Mouse (Mus musculus) neural tube, embryonic 12.5 days (tissue): ENCODE measurements around the gene Gstp3. TPM values are rescaled to one million over a fixed set of nuclear protein-coding genes. Genes with fewer than 3 reads are reported as not detected.
A peak's percentile ranks its signal among the peaks of the same experiment; 100 is the strongest.
"Not testable (repeated sequence)": the region's sequence is repeated elsewhere in the genome, so short reads cannot be mapped to it uniquely, and the experiment has no call there.

ENCODE experiments used
- ATAC-seq: fragments of 200-750 bp; cut with Nextera tagmentation; 2 replicates; pipeline ENCODE4 v1.8.0; 2017; ENCODE audit warnings: low read depth, mild to moderate bottlenecking, moderate TSS enrichment, moderate library complexity; ENCODE audit not compliant: low FRiP score
- H3K27ac ChIP-seq: fragments of 300-500 bp; sonication (generic); 2 replicates; pipeline ENCODE4 v1.5.1; 2016
- H3K27me3 ChIP-seq: fragments of 300-500 bp; sonication (generic); replicated peaks from 2 replicates; pipeline ENCODE4 v1.6.1; 2016; ENCODE audit warnings: mild to moderate bottlenecking
- H3K36me3 ChIP-seq: fragments of 300-500 bp; sonication (generic); 2 replicates; pipeline ENCODE4 v1.6.1; 2016; ENCODE audit warnings: mild to moderate bottlenecking
- H3K4me1 ChIP-seq: fragments of 300-500 bp; sonication (generic); 2 replicates; pipeline ENCODE4 v1.6.1; 2016
- H3K4me2 ChIP-seq: fragments of 300-500 bp; sonication (generic); replicated peaks from 2 replicates; pipeline ENCODE4 v1.6.1; 2016; ENCODE audit warnings: mild to moderate bottlenecking
- H3K4me3 ChIP-seq: fragments of 300-500 bp; sonication (generic); 2 replicates; pipeline ENCODE4 v1.5.1; 2016
- H3K9ac ChIP-seq: fragments of 300-500 bp; sonication (generic); 2 replicates; pipeline ENCODE4 v1.6.1; 2016; ENCODE audit warnings: mild to moderate bottlenecking
- H3K9me3 ChIP-seq: fragments of 300-500 bp; sonication (generic); 2 replicates; pipeline ENCODE4 v1.6.1; 2016; ENCODE audit warnings: mild to moderate bottlenecking
- WGBS: fragments of 180-500 bp; shearing (Covaris S2); methylation state at CpG from one replicate; pipeline ENCODE4 v1.1.7; 2016; 5-methylcytosine and 5-hydroxymethylcytosine counted together
- polyA plus RNA-seq: library from polyadenylated mRNA; unstranded; fragments of >200 nt; fragmentation: Nextera tagmentation; extraction: Ambion mirVana; gene quantifications from 2 replicates; pipeline ENCODE4 v1.2.1, GENCODE M21; 2016

The Gstp3 gene
- polyA plus RNA-seq, 1 experiment from 2014 or later = not detected

GRCm38 (mm10) chr19:4045966-4046865 lies 13.2 kb downstream of the Gstp3 start, which contains the start of gene Gstp2:
Gene Gstp2, minus strand, starts transcription at chr19:4046023.
- H3K4me3 ChIP-seq = no peak within 1 kb of the TSS
- H3K9ac ChIP-seq = no peak within 1 kb of the TSS
- 61% methylated on average over 16 of the region's 16 CpGs for WGBS
- no peaks in the 10 kb centered on the region for H3K9me3 ChIP-seq
- no peaks in the 10 kb centered on the region for H3K27me3 ChIP-seq
- no peak within 1 kb of the TSS for H3K27ac ChIP-seq
- H3K36me3 ChIP-seq = no peaks in the 10 kb centered on the region
- no peak for ATAC-seq
- H3K4me1 ChIP-seq = no peaks in the 10 kb centered on the region
- no peak within 1 kb of the TSS for H3K4me2 ChIP-seq

GRCm38 (mm10) chr19:4044109-4044508 lies 15.3 kb downstream of the Gstp3 start:
- 94% methylated on average over 5 of the region's 5 CpGs for WGBS
- ATAC-seq, H3K36me3 ChIP-seq: not testable (repeated sequence)

GRCm38 (mm10) chr19:4042124-4042523 lies 17.2 kb downstream of the Gstp3 start:
- no peak for ATAC-seq
- Histone ChIP-seq H3K9me3 (no peaks in the 10 kb centered on the region), H3K9ac (no peak overlapping the region), H3K27me3 (no peaks in the 10 kb centered on the region), H3K4me1 (peaks cover 4% of the 10 kb centered on the region; the same call in 1 of the 2 replicates), H3K36me3 (no peaks in the 10 kb centered on the region), H3K27ac (no peak overlapping the region), H3K4me2 (no peak overlapping the region), H3K4me3 (no peak overlapping the region)
- WGBS = 78% methylated on average over 14 of the region's 14 CpGs

More at GRCm38 (mm10) chr19:4044109-4044508, 15.3 kb downstream of the Gstp3 start:
- not testable (repeated sequence) for H3K27me3 ChIP-seq, H3K4me2 ChIP-seq, H3K9me3 ChIP-seq, H3K9ac ChIP-seq, H3K4me1 ChIP-seq, H3K4me3 ChIP-seq, H3K27ac ChIP-seq

GRCm38 (mm10) chr19:4041500-4041899 lies 17.9 kb downstream of the Gstp3 start:
- H3K36me3 ChIP-seq, H3K4me3 ChIP-seq, H3K9me3 ChIP-seq, ATAC-seq, H3K27me3 ChIP-seq, H3K9ac ChIP-seq, H3K4me2 ChIP-seq, H3K27ac ChIP-seq, H3K4me1 ChIP-seq: not testable (repeated sequence)
- WGBS = 79% methylated on average over 3 of the region's 4 CpGs

GRCm38 (mm10) chr19:4040941-4041340 lies 18.4 kb downstream of the Gstp3 start:
- 88% methylated on average over 5 of the region's 5 CpGs for WGBS
- not testable (repeated sequence) for H3K9ac ChIP-seq, H3K36me3 ChIP-seq, H3K9me3 ChIP-seq, H3K4me2 ChIP-seq, ATAC-seq, H3K4me1 ChIP-seq, H3K27ac ChIP-seq, H3K4me3 ChIP-seq, H3K27me3 ChIP-seq

- no peaks in the 10 kb centered on the region for H3K27me3 ChIP-seq
- H3K9ac ChIP-seq = peak within 1 kb of the TSS; percentile 67
- no peaks in the 10 kb centered on the region for H3K9me3 ChIP-seq
- under 1% methylated on average over 26 of the region's 26 CpGs for WGBS
- peak within 1 kb of the TSS; percentile 53 for H3K4me3 ChIP-seq
- 0 out of 2 replicates have a peak, but pooled peaks cover 2% of the 10 kb centered on the region for H3K36me3 ChIP-seq
- H3K4me2 ChIP-seq = peak within 1 kb of the TSS; percentile 79
- H3K4me1 ChIP-seq = peaks cover 9% of the 10 kb centered on the region
- H3K27ac ChIP-seq = 0 out of 2 replicates have a peak within 1 kb of the TSS, but pooled peaks have one; percentile 26
- ATAC-seq = peak; percentile 82
These were observed 21.6 kb downstream of the Gstp3 start, which contains the start of gene Gstp1 for GRCm38 (mm10) chr19:4037788-4038232. Gene Gstp1, minus strand, starts transcription at chr19:4037985.

- Histone ChIP-seq H3K4me3 (peak overlapping the region; percentile 53), H3K9ac (peak overlapping the region; percentile 67), H3K4me2 (peak overlapping the region; percentile 79), H3K27ac (0 out of 2 replicates have a peak overlapping the region, but pooled peaks have one; percentile 26)
- 29% methylated on average over 8 of the region's 8 CpGs for WGBS
- H3K4me1 ChIP-seq, H3K36me3 ChIP-seq, H3K27me3 ChIP-seq, H3K9me3 ChIP-seq: not testable (repeated sequence)
- ATAC-seq = peak; percentile 41; the same call in 1 of the 2 replicates
These were observed 22.1 kb downstream of the Gstp3 start for GRCm38 (mm10) chr19:4037154-4037787.

- peaks cover 9% of the 10 kb centered on the region for H3K4me1 ChIP-seq
- no peak for ATAC-seq
- H3K4me2 ChIP-seq = no peak overlapping the region; the same call in 1 of the 2 replicates
- no peaks in the 10 kb centered on the region for H3K27me3 ChIP-seq
- 71% methylated on average over 12 of the region's 12 CpGs for WGBS
- no peak overlapping the region for H3K4me3 ChIP-seq
- H3K9ac ChIP-seq = no peak overlapping the region
- H3K9me3 ChIP-seq = no peaks in the 10 kb centered on the region
- 0 out of 2 replicates have a peak, but pooled peaks cover 2% of the 10 kb centered on the region for H3K36me3 ChIP-seq
- no peak overlapping the region for H3K27ac ChIP-seq
These were observed 22.9 kb downstream of the Gstp3 start for GRCm38 (mm10) chr19:4036327-4037045.

GRCm38 (mm10) chr19:4033742-4034141 lies 25.6 kb downstream of the Gstp3 start:
- Histone ChIP-seq H3K9me3 (no peaks in the 10 kb centered on the region), H3K27me3 (no peaks in the 10 kb centered on the region), H3K27ac (no peak overlapping the region), H3K36me3 (0 out of 2 replicates have a peak, but pooled peaks cover 2% of the 10 kb centered on the region), H3K9ac (no peak overlapping the region), H3K4me1 (peaks cover 9% of the 10 kb centered on the region), H3K4me2 (no peak overlapping the region), H3K4me3 (no peak overlapping the region)
- 65% methylated on average over 5 of the region's 5 CpGs for WGBS
- no peak for ATAC-seq

GRCm38 (mm10) chr19:4033298-4033697 lies 26.1 kb downstream of the Gstp3 start:
- Histone ChIP-seq H3K27me3 (no peaks in the 10 kb centered on the region), H3K27ac (no peak overlapping the region), H3K4me2 (no peak overlapping the region), H3K36me3 (0 out of 2 replicates have a peak, but pooled peaks cover 2% of the 10 kb centered on the region), H3K9me3 (no peaks in the 10 kb centered on the region), H3K9ac (no peak overlapping the region), H3K4me1 (peaks cover 9% of the 10 kb centered on the region), H3K4me3 (no peak overlapping the region)
- no peak for ATAC-seq
- WGBS = 74% methylated on average over 3 of the region's 3 CpGs

GRCm38 (mm10) chr19:4032668-4033067 lies 26.7 kb downstream of the Gstp3 start:
- Histone ChIP-seq H3K27me3 (no peaks in the 10 kb centered on the region), H3K36me3 (0 out of 2 replicates have a peak, but pooled peaks cover 2% of the 10 kb centered on the region), H3K9ac (no peak overlapping the region), H3K27ac (no peak overlapping the region), H3K4me3 (no peak overlapping the region), H3K9me3 (0 out of 2 replicates have a peak, but pooled peaks cover under 1% of the 10 kb centered on the region), H3K4me1 (peaks cover 9% of the 10 kb centered on the region), H3K4me2 (no peak overlapping the region)
- no peak for ATAC-seq
- 72% methylated on average over 7 of the region's 7 CpGs for whole genome bisulfite sequencing
